Mouse (Mus musculus): ENCODE measurements around the gene Chchd6.

DNA sequence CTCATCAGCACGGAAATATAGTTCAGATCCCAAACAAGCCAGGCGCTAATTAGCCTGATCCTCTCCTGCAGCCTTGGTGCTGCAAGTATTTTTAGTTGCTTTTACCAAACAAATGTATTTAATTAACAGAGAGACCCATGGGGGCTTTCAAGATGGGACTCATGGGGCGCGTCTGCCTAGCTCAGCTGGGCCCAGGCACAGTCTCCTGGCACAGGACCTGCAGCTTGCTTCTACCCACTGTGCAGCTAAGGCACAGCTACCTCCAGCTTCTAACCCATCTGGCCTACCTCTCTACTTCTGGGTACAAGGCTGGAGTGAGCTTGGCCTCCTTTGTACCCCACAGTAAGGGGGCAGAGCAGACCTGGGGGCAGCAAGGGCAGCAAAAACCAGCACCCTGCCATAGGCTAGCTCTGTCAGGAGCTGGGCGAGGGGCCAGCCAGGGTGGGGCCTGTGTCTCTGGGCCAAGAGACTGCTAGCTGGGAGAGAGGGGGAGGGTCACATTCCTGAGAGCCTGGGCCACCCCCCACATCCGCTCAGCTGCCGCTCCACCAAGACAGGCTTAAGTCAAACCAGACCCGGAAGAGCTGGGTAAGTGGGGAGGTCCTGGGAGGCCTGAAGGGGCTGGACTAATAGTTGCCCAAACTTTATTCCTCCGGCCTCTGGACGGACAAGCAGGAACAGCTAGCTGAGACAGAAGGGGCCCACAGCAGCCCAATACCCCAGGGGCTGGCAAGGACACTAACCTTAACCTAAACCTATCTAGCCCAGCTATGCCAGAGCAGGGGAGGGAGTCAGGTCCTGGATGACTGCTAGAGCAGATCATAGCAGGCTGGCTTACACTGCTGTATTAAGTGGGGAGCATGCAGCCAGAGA, 250.6 kb downstream of the Chchd6 start:
- TF ChIP-seq CTCF (IDR thresholded peaks at IDR 0.05; ENCODE audit: extremely low read depth, insufficient read depth, insufficient read length, insufficient replicate concordance) (no peak), POLR2A (IDR thresholded peaks at IDR 0.05; ENCODE audit: low read depth, low read length) (no peak)
